Mouse (Mus musculus) skeletal muscle tissue, postnatal 0 days (tissue): Measurements from ENCODE around the gene Gm11214. TPM values are rescaled to one million over a fixed set of nuclear protein-coding genes. Genes with fewer than 3 reads are reported as not detected.

Experiments used
- polyA plus RNA-seq: library from polyadenylated mRNA; unstranded; fragments of >200 nt; fragmentation: Nextera tagmentation; extraction: Ambion mirVana; gene quantifications from 2 replicates; pipeline ENCODE4 v1.2.1, GENCODE M21; 2015

Gm11214 gene
- not detected in 2 replicates for polyA plus RNA-seq

DNA sequence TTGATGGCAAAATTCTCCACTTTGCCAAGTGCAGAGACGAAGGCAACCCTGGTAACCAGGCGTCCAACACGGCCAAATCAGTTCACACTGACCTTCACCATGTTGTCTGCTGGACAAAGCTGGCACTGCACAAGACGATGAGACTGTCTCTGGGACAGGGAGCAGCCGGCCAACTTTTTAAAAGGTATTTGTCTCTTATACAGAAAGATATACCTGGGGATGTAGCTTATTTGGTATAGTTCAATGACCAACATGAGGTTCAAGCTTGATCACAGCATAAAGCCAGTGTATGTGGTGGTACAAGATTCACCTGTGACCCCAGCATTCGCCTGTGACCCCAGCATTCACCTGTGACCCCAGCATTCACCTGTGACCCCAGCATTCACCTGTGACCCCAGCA, at the start of gene Gm11214:
TSS of gene Gm11214 (minus strand) at position 101 of the 400 bp plus-strand sequence.

DNA sequence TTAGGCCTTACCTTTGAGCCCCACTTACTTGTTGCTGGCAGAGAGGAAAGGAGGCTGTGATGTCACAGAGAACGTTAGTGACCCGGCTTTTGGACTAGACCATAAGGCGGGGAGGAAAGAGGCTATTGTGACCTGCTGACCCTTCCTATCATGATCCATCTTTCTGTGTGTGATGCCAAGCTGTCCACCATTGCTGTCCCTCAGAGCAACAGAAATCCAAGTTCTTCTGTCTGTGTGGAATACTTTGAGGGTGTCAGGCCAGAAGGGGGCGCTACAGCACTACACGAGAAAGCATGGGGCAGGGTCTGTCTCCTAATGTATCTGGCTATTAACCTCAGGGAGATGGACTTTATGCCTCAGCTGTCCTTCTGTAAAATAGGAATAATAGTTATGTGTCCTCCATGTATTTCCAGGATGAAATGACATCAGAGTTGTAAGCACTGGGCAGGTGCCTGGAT, 40.8 kb downstream of the Gm11214 start, which contains the start of gene Tex48:
TSS of gene Tex48 (minus strand) at position 51 of the 458 bp plus-strand sequence.

Other genes with a start within 250 kb of the Gm11214 start
- 1.3 and 1.6 TPM in 2 replicates for gene Whrn, start 167.4 kb downstream of the Gm11214 start, polyA plus RNA-seq
- gene Atp6v1g1, start 118.6 kb downstream of the Gm11214 start, polyA plus RNA-seq: 280 and 298 TPM in 2 replicates
- gene Tmem268, start 104.6 kb downstream of the Gm11214 start, polyA plus RNA-seq: 4.2 and 5.7 TPM in 2 replicates
- gene Gm11213, start 58.1 kb downstream of the Gm11214 start, polyA plus RNA-seq: not detected in 2 replicates
- not detected in 2 replicates for gene Tex48, start 41.0 kb downstream of the Gm11214 start, polyA plus RNA-seq
- 0.05 TPM in 1 of 2 replicates, not detected in the other for gene Tnfsf15, start 81.7 kb upstream of the Gm11214 start, polyA plus RNA-seq
- not detected in 2 replicates for gene Tnfsf8, start 198.0 kb upstream of the Gm11214 start, polyA plus RNA-seq